Mouse (Mus musculus): ENCODE measurements at regions not wholly inside any gene's neighbourhood (a gene's known extent, or its start where the extent isn't known, plus 50 kb on each side); places are given as distances from the start of the nearest gene placed in this dataset.

GRCm38 (mm10) chr16:85233037-85233436, 59.5 kb upstream of the App start:
- no peak for TF ChIP-seq EP300 (IDR thresholded peaks at IDR 0.05; ENCODE audit: low read depth)
- no peak for TF ChIP-seq CTCF (IDR thresholded peaks at IDR 0.05; ENCODE audit: low read depth)

Data from heart, postnatal 0 days (tissue).